In genomic region chr7:132284795-132285194, GRCm38 (mm10) we compare ENCODE assay signal across 9 mouse cellular contexts. TPM values are rescaled to one million over a fixed set of nuclear protein-coding genes. Genes with fewer than 3 reads are reported as not detected.
DNase-seq lines count a peak whose midpoint lies in the region; ATAC-seq and TF ChIP-seq lines count a peak whose summit lies in the region.
"Had no signal": no experiment of that assay in that cellular context is flagged by ENCODE, and none has a peak within 500 bp of the region (broad histone marks: within the 10 kb centered on the region; RNA-seq: fewer than 3 reads in every experiment).

No protein-coding gene starts in this region.

- ATAC-seq in cerebellum, adult (ENCODE audit: insufficient number of reproducible peaks, low FRiP score, low TSS enrichment), result no peak
- ATAC-seq in hindbrain, embryonic 16.5 days, result no peak

- no peak overlapping the region for H3K4me3 ChIP-seq in cerebellum, adult 2 months (replicated peaks; ENCODE audit: insufficient read depth, low read depth, low read length)
- H3K4me3 ChIP-seq in hindbrain, embryonic 16.5 days (ENCODE audit: low read length), result no peak overlapping the region
- H3K4me3 ChIP-seq: erythroblast, embryonic 14.5 days had no signal

- H3K27ac ChIP-seq in cerebellum, adult 2 months (ENCODE audit: insufficient read depth, low read length), result 0 out of 2 replicates have a peak overlapping the region, but pooled peaks have one; percentile 6
- H3K27ac ChIP-seq in hindbrain, embryonic 16.5 days (ENCODE audit: low read depth, low read length), result peak overlapping the region; percentile 68; the same call in 1 of the 2 replicates

- no peak for TF ChIP-seq CTCF in cerebellum, adult 2 months (IDR thresholded peaks at IDR 0.05; ENCODE audit: borderline replicate concordance, insufficient read depth, low read depth, low read length)

- peak; percentile 50 to 73 for DNase-seq in cerebellum, adult 2 months
- DNase-seq in embryo, embryonic 10.5 days (ENCODE audit: low spot score), result peak; percentile 37
- peak; percentile 44 for DNase-seq in mesoderm, embryonic 11.5 days (ENCODE audit: low read depth, low spot score)
- DNase-seq in urinary bladder, adult 18-20 months (ENCODE audit: low spot score in 2 of 2), result no peak
- DNase-seq in kidney, postnatal 36 days, result no peak
- DNase-seq in heart, adult 11 months, result no peak

- no peak for TF ChIP-seq POLR2A in cerebellum, adult 2 months (IDR thresholded peaks at IDR 0.05; ENCODE audit: borderline replicate concordance, insufficient read depth, low read length)

- H3K9ac ChIP-seq in hindbrain, embryonic 16.5 days (ENCODE audit: low read depth, low read length), result no peak overlapping the region; the same call in 1 of the 2 replicates

- no peak overlapping the region for H3K4me2 ChIP-seq in hindbrain, embryonic 16.5 days (ENCODE audit: low read length)

- WGBS in cerebellum, adult 2 months, result 3% methylated on average over 1 of the region's 1 CpGs
- 7% methylated on average over 1 of the region's 1 CpGs for WGBS in hindbrain, embryonic 16.5 days

- peaks cover 62% of the 10 kb centered on the region for H3K4me1 ChIP-seq in cerebellum, adult 2 months (ENCODE audit: control insufficient read depth, insufficient read depth, low read length)
- peaks cover 45% of the 10 kb centered on the region for H3K4me1 ChIP-seq in hindbrain, embryonic 16.5 days (ENCODE audit: control insufficient read depth, insufficient read depth, low read depth, low read length)

- H3K27me3 ChIP-seq in cerebellum, adult 2 months (ENCODE audit: control insufficient read depth, insufficient read depth, low read length), result no peaks in the 10 kb centered on the region
- no peaks in the 10 kb centered on the region for H3K27me3 ChIP-seq in hindbrain, embryonic 16.5 days (replicated peaks; ENCODE audit: control insufficient read depth, insufficient read depth, low read length)

- no peaks in the 10 kb centered on the region for H3K9me3 ChIP-seq in hindbrain, embryonic 16.5 days (ENCODE audit: control insufficient read depth, low read length)

- no peaks in the 10 kb centered on the region for H3K36me3 ChIP-seq in hindbrain, embryonic 16.5 days (ENCODE audit: control insufficient read depth, insufficient read depth, low read length)

RNA-seq across cellular contexts. Expression of gene Chst15, which starts 32.2 kb away (rescaled TPM):
- 15.4 and 17.2 TPM in 2 replicates for polyA plus RNA-seq in cerebellum, adult 2 months (2012; rRNA removed)
- 18.5 and 24.4 TPM in 2 replicates for polyA plus RNA-seq in hindbrain, embryonic 16.5 days (2015; fragmentation: Nextera tagmentation; extraction: Ambion mirVana)

Comparison
In these comparisons a context has a peak if more than half of its experiments do, and no peak if none do; other contexts are left out.
1. DNase-seq: peak in cerebellum, adult 2 months (2 of 2), embryo, embryonic 10.5 days (single experiment) and mesoderm, embryonic 11.5 days (single experiment); none in urinary bladder, adult 18-20 months (0 of 2), kidney, postnatal 36 days (0 of 2) and heart, adult 11 months (single experiment).